Mouse (Mus musculus) embryonic facial prominence, embryonic 11.5 days (tissue): ENCODE data around the gene Spop. TPM values are rescaled to one million over a fixed set of nuclear protein-coding genes. Genes with fewer than 3 reads are reported as not detected.

Source experiments
- ATAC-seq: fragments of 200-750 bp; cut with Nextera tagmentation; replicated peaks from 2 replicates; pipeline ENCODE4 v1.8.0; 2017; ENCODE audit warnings: low read depth; ENCODE audit not compliant: insufficient number of reproducible peaks, low FRiP score, low TSS enrichment
- DNase-seq: peaks from one replicate; pipeline ENCODE4 v3.0.0-alpha.2; 2015; ENCODE audit warnings: low spot score
- H3K27ac ChIP-seq: fragments of 300-500 bp; sonication (generic); replicated peaks from 2 replicates; pipeline ENCODE4 v1.5.1; 2014; ENCODE audit warnings: mild to moderate bottlenecking, low read depth, low read length, control low read depth
- H3K27me3 ChIP-seq: fragments of 300-500 bp; sonication (generic); 2 replicates; pipeline ENCODE4 v1.6.1; 2014; ENCODE audit warnings: mild to moderate bottlenecking, low read length, moderate library complexity, mixed read lengths; ENCODE audit not compliant: control insufficient read depth, insufficient read depth
- H3K36me3 ChIP-seq: fragments of 300-500 bp; sonication (generic); replicated peaks from 2 replicates; pipeline ENCODE4 v1.6.1; 2014; ENCODE audit warnings: low read depth, mild to moderate bottlenecking, low read length, moderate library complexity, mixed read lengths; ENCODE audit not compliant: control insufficient read depth, insufficient read depth
- H3K4me1 ChIP-seq: fragments of 300-500 bp; sonication (generic); 2 replicates; pipeline ENCODE4 v1.6.1; 2014; ENCODE audit warnings: low read length, mixed read lengths; ENCODE audit not compliant: control insufficient read depth, insufficient read depth
- H3K4me2 ChIP-seq: fragments of 300-500 bp; sonication (generic); 2 replicates; pipeline ENCODE4 v1.6.1; 2014; ENCODE audit warnings: low read depth, mild to moderate bottlenecking, control low read depth, low read length, moderate library complexity
- H3K4me3 ChIP-seq: fragments of 300-500 bp; sonication (generic); 2 replicates; pipeline ENCODE4 v1.5.1; 2014; ENCODE audit warnings: low read depth, low read length, control low read depth
- H3K9ac ChIP-seq: fragments of 300-500 bp; sonication (generic); replicated peaks from 2 replicates; pipeline ENCODE4 v1.6.1; 2014; ENCODE audit warnings: mild to moderate bottlenecking, control low read depth, low read length
- H3K9me3 ChIP-seq: fragments of 300-500 bp; sonication (generic); replicated peaks from 2 replicates; pipeline ENCODE4 v1.6.1; 2016; ENCODE audit warnings: mild to moderate bottlenecking, low read length, inconsistent platforms, mixed read lengths; ENCODE audit not compliant: control insufficient read depth
- WGBS: fragments of 180-500 bp; shearing (Covaris S2); extraction: QIAGEN DNeasy Blood & Tissue Kit; methylation state at CpG from one replicate; pipeline ENCODE4 v1.1.7; 2014; 5-methylcytosine and 5-hydroxymethylcytosine counted together
- polyA plus RNA-seq: library from polyadenylated mRNA; unstranded; fragments of >200 nt; fragmentation: Nextera tagmentation; extraction: Ambion mirVana; gene quantifications from 2 replicates; pipeline ENCODE4 v1.2.1, GENCODE M21; 2014

Spop gene
- polyA plus RNA-seq, 1 experiment from 2014 or later = 95.3 TPM

- no peak overlapping the region for H3K9ac ChIP-seq
- no peaks in the 10 kb centered on the region for H3K4me1 ChIP-seq
- ATAC-seq = no peak
- no peak overlapping the region for H3K4me2 ChIP-seq
- no peak overlapping the region for H3K4me3 ChIP-seq
- no peaks in the 10 kb centered on the region for H3K27me3 ChIP-seq
- H3K9me3 ChIP-seq = no peaks in the 10 kb centered on the region
- H3K36me3 ChIP-seq = no peaks in the 10 kb centered on the region
- no peak for DNase-seq
- H3K27ac ChIP-seq = no peak overlapping the region
- 43% methylated on average over 6 of the region's 6 CpGs for WGBS
Measured at GRCm38 (mm10) chr11:95504271-95504731, 90.4 kb downstream of the Spop start.

- H3K27me3 ChIP-seq = no peaks in the 10 kb centered on the region
- no peak overlapping the region for H3K27ac ChIP-seq
- H3K9ac ChIP-seq = no peak overlapping the region
- no peak for ATAC-seq
- no peaks in the 10 kb centered on the region for H3K36me3 ChIP-seq
- no peaks in the 10 kb centered on the region for H3K9me3 ChIP-seq
- no peaks in the 10 kb centered on the region for H3K4me1 ChIP-seq
- 54% methylated on average over 12 of the region's 12 CpGs for WGBS
- no peak for DNase-seq
- H3K4me2 ChIP-seq = no peak overlapping the region
- H3K4me3 ChIP-seq = no peak overlapping the region
Measured at GRCm38 (mm10) chr11:95507041-95507716, 93.3 kb downstream of the Spop start.

GRCm38 (mm10) chr11:95507785-95508184 is 93.9 kb downstream of the Spop start:
- no peak overlapping the region for H3K4me2 ChIP-seq
- ATAC-seq (no peak), DNase-seq (no peak)
- H3K4me3 ChIP-seq = no peak overlapping the region
- H3K36me3 ChIP-seq = no peaks in the 10 kb centered on the region
- no peaks in the 10 kb centered on the region for H3K4me1 ChIP-seq
- no peak overlapping the region for H3K9ac ChIP-seq
- no peaks in the 10 kb centered on the region for H3K9me3 ChIP-seq
- WGBS = 77% methylated on average over 5 of the region's 5 CpGs
- H3K27me3 ChIP-seq = peaks cover 3% of the 10 kb centered on the region
- no peak overlapping the region for H3K27ac ChIP-seq

- Histone ChIP-seq H3K4me2 (no peak overlapping the region), H3K9ac (no peak overlapping the region), H3K27ac (no peak overlapping the region), H3K27me3 (peaks cover 8% of the 10 kb centered on the region), H3K4me3 (no peak overlapping the region), H3K36me3 (no peaks in the 10 kb centered on the region), H3K4me1 (peaks cover 2% of the 10 kb centered on the region; the same call in 1 of the 2 replicates), H3K9me3 (no peaks in the 10 kb centered on the region)
- WGBS = 55% methylated on average over 13 of the region's 13 CpGs
- no peak for ATAC-seq
- DNase-seq = no peak
Measured at GRCm38 (mm10) chr11:95508211-95508926, 94.5 kb downstream of the Spop start.

GRCm38 (mm10) chr11:95509126-95509717 is 95.3 kb downstream of the Spop start:
- H3K36me3 ChIP-seq = no peaks in the 10 kb centered on the region
- peaks cover 10% of the 10 kb centered on the region for H3K27me3 ChIP-seq
- H3K9me3 ChIP-seq = no peaks in the 10 kb centered on the region
- peaks cover 2% of the 10 kb centered on the region; the same call in 1 of the 2 replicates for H3K4me1 ChIP-seq
- DNase-seq (no peak), ATAC-seq (no peak)
- H3K27ac ChIP-seq = no peak overlapping the region
- WGBS = 71% methylated on average over 6 of the region's 6 CpGs
- no peak overlapping the region for H3K4me2 ChIP-seq
- H3K4me3 ChIP-seq = no peak overlapping the region
- H3K9ac ChIP-seq = no peak overlapping the region

- no peak for ATAC-seq
- 89% methylated on average over 12 of the region's 12 CpGs for WGBS
Measured at GRCm38 (mm10) chr11:95510631-95511030, 96.8 kb downstream of the Spop start.

GRCm38 (mm10) chr11:95511919-95512318 is 98.0 kb downstream of the Spop start:
- Histone ChIP-seq H3K9me3 (no peaks in the 10 kb centered on the region), H3K27me3 (peaks cover 13% of the 10 kb centered on the region), H3K27ac (no peak overlapping the region), H3K36me3 (no peaks in the 10 kb centered on the region), H3K4me1 (peaks cover 11% of the 10 kb centered on the region), H3K4me2 (no peak overlapping the region), H3K4me3 (no peak overlapping the region), H3K9ac (no peak overlapping the region)
- ATAC-seq = no peak
- no peak for DNase-seq
- 91% methylated on average over 1 of the region's 1 CpGs for WGBS

More at GRCm38 (mm10) chr11:95510631-95511030, 96.8 kb downstream of the Spop start:
- Histone ChIP-seq H3K27me3 (peaks cover 13% of the 10 kb centered on the region), H3K9me3 (no peaks in the 10 kb centered on the region), H3K27ac (no peak overlapping the region), H3K4me1 (peaks cover 5% of the 10 kb centered on the region), H3K4me3 (no peak overlapping the region), H3K4me2 (no peak overlapping the region), H3K9ac (no peak overlapping the region), H3K36me3 (no peaks in the 10 kb centered on the region)
- DNase-seq = no peak

GRCm38 (mm10) chr11:95512383-95512782 is 98.5 kb downstream of the Spop start:
- no peak for DNase-seq
- Histone ChIP-seq H3K9ac (no peak overlapping the region), H3K36me3 (no peaks in the 10 kb centered on the region), H3K4me3 (no peak overlapping the region), H3K4me1 (peaks cover 13% of the 10 kb centered on the region), H3K27me3 (peaks cover 13% of the 10 kb centered on the region), H3K4me2 (no peak overlapping the region), H3K9me3 (no peaks in the 10 kb centered on the region), H3K27ac (no peak overlapping the region)
- WGBS = 77% methylated on average over 6 of the region's 6 CpGs
- no peak for ATAC-seq
